Mouse (Mus musculus): ENCODE data around the gene Arih2.

DNA sequence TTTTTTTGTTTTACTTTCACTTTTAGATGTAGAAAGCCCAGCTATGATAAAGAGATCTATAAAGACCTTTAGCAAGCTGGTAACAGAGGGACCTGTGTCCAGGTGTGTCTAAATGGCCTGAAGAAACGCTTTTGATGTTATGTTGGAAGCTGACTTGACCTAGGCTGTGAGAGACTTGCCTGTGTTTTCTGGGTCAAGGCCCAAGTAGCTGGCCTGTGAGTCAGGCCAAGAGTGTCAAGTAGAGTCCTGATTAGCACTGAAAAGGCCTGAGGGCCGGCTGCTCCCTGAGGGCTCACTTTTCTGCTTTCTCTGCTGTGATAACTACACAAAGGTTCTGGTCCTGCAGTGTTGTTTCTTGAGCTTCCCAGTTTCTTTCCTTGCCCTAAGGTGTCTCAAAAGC, 38.5 kb upstream of the Arih2 start:
- no peak for TF ChIP-seq CTCF (IDR thresholded peaks at IDR 0.05)
- no peak for TF ChIP-seq EP300 (IDR thresholded peaks at IDR 0.05; ENCODE audit: insufficient read depth, low read depth, low read length)

Data from heart, adult 2 months (tissue).